Mouse (Mus musculus) liver, adult 2 months (tissue): ENCODE results near the gene Kcnh1. TPM values are rescaled to one million over a fixed set of nuclear protein-coding genes. Genes with fewer than 3 reads are reported as not detected.

Experiments
- DNase-seq: peaks from one replicate; pipeline ENCODE4 v3.0.0-alpha.2; 2011; ENCODE audit warnings: low read depth, low spot score; ENCODE audit errors: extremely low read depth
- H3K27ac ChIP-seq: fragments of 200-500 bp; replicated peaks from 2 replicates; pipeline ENCODE4 v1.5.1; 2012; ENCODE audit warnings: low read depth, mild to moderate bottlenecking, control low read depth, inconsistent platforms, low read length; ENCODE audit not compliant: insufficient read depth
- H3K27me3 ChIP-seq: fragments of 200-500 bp; 2 replicates; pipeline ENCODE4 v1.6.1; 2012; ENCODE audit warnings: mild to moderate bottlenecking, moderate library complexity, low read length, inconsistent platforms; ENCODE audit not compliant: control insufficient read depth, insufficient read depth
- H3K36me3 ChIP-seq: fragments of 200-500 bp; 2 replicates; pipeline ENCODE4 v1.6.1; 2012; ENCODE audit warnings: low read length, inconsistent platforms; ENCODE audit not compliant: control insufficient read depth, insufficient read depth
- H3K4me1 ChIP-seq: fragments of 200-500 bp; 2 replicates; pipeline ENCODE4 v1.6.1; 2011; ENCODE audit warnings: low read length; ENCODE audit not compliant: control insufficient read depth, insufficient read depth
- H3K4me3 ChIP-seq: fragments of 200-500 bp; 2 replicates; pipeline ENCODE4 v1.5.1; 2011; ENCODE audit warnings: low read depth, mild to moderate bottlenecking, control low read depth, low read length, moderate library complexity; ENCODE audit not compliant: insufficient read depth
- H3K79me2 ChIP-seq: fragments of 200-500 bp; 2 replicates; pipeline ENCODE4 v1.6.1; 2012; ENCODE audit warnings: inconsistent platforms, mild to moderate bottlenecking, low read length, moderate library complexity; ENCODE audit not compliant: control insufficient read depth, insufficient read depth
- H3K9ac ChIP-seq: fragments of 200-500 bp; 2 replicates; pipeline ENCODE4 v1.6.1; 2012; ENCODE audit warnings: low read depth, mild to moderate bottlenecking, control low read depth, inconsistent platforms, low read length
- CTCF ChIP-seq: fragments of 200-500 bp; IDR thresholded peaks from 2 replicates; pipeline ENCODE4 v1.5.1; 2011; ENCODE audit warnings: low read depth, low read length, control low read depth
- POLR2A ChIP-seq: fragments of 200-500 bp; IDR thresholded peaks from 2 replicates; pipeline ENCODE4 v1.6.1; 2011; ENCODE audit warnings: low read length, control low read depth; ENCODE audit not compliant: insufficient read depth; ENCODE audit errors: extremely low read depth
- WGBS: fragments of 180-500 bp; shearing (Covaris S2); methylation state at CpG from one replicate; pipeline ENCODE4 v1.1.7; 2018; 5-methylcytosine and 5-hydroxymethylcytosine counted together
- polyA plus RNA-seq: library from polyadenylated mRNA; depleted of rRNA; stranded (reverse); fragments of >200 nt; gene quantifications from 2 replicates; pipeline ENCODE4 v1.2.3, GENCODE M21; 2012
- total RNA-seq: library from RNA; depleted of rRNA; stranded (reverse); fragments of >200 nt; gene quantifications from 2 replicates; pipeline ENCODE4 v1.2.3, GENCODE M21; 2014

Gene Kcnh1
- total and polyA plus RNA-seq, 2 experiments: not detected

DNA sequence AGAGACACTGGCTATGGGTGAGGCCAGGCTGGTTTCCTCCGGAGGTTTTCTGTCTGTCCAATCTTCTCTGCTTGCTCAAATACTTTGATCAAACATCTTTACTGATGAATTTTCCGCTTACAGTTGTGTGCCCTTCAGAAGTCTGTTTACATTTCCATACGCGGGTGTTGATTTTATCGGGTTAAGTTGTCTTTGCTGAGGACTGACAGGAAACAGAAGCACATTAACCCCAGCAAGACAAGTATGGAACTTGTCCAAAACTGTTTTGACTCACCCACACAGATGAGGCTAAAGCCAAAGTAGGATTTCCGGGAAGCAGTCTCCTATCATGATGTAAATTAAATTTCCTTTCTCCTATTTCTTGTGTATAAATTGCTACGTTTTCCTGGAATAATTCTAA lies 286.1 kb downstream of the Kcnh1 start:
- Histone ChIP-seq H3K36me3 (no peaks in the 10 kb centered on the region), H3K9ac (no peak overlapping the region), H3K27ac (no peak overlapping the region), H3K79me2 (no peaks in the 10 kb centered on the region), H3K4me1 (no peaks in the 10 kb centered on the region), H3K4me3 (no peak overlapping the region), H3K27me3 (peaks cover 5% of the 10 kb centered on the region; the same call in 1 of the 2 replicates)
- 23% methylated on average over 7 of the region's 7 CpGs for WGBS
- no peak for TF ChIP-seq POLR2A
- no peak for TF ChIP-seq CTCF
- no peak for DNase-seq

DNA sequence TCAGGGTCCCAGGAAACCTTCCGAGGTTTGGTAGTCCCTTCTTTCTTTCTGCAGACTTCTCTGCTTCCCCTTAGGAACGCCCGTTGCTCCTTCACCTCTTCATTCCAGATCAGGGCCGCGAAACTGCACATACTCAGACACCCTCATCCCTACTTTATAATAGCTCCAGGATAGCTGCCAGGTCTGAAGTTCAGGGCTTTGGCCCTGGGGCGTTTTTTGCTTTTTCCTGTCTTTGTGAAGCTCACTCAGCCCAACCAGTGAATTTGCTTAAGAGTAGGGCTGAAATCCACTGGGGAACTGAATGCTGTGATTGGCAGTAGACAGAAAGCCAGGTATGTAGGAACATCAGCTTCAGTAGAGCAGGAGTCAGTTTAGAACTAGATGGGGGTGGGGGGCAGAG lies 287.0 kb downstream of the Kcnh1 start:
- H3K4me1 ChIP-seq: no peaks in the 10 kb centered on the region
- no peak for DNase-seq
- no peak overlapping the region for H3K9ac ChIP-seq
- no peaks in the 10 kb centered on the region for H3K36me3 ChIP-seq
- 71% methylated on average over 6 of the region's 6 CpGs for WGBS
- no peak for TF ChIP-seq POLR2A
- TF ChIP-seq CTCF: no peak
- peaks cover 5% of the 10 kb centered on the region; the same call in 1 of the 2 replicates for H3K27me3 ChIP-seq
- H3K27ac ChIP-seq: no peak overlapping the region
- no peaks in the 10 kb centered on the region for H3K79me2 ChIP-seq
- no peak overlapping the region for H3K4me3 ChIP-seq

DNA sequence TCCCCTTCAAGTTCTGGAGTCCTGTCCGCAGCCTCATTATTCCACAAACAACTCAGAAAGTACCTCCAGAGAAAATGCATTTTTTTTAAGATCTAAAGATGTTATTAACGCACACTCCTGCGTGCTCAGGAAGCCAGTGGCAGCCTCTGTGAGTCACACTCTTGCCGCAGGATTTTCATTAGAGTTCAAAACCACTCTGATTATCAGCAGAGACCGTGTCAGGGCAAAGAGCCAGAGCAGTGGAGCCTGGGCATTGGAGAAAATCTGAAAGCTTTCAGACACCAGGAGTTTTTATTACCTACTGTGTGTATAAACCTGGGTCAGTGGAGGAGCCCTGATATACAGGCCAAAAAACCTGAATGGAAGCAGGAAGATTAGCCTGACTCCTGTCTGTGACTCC lies 287.6 kb downstream of the Kcnh1 start:
- WGBS: 72% methylated on average over 5 of the region's 5 CpGs
- Histone ChIP-seq H3K27me3 (peaks cover 5% of the 10 kb centered on the region; the same call in 1 of the 2 replicates), H3K4me1 (no peaks in the 10 kb centered on the region)

DNA sequence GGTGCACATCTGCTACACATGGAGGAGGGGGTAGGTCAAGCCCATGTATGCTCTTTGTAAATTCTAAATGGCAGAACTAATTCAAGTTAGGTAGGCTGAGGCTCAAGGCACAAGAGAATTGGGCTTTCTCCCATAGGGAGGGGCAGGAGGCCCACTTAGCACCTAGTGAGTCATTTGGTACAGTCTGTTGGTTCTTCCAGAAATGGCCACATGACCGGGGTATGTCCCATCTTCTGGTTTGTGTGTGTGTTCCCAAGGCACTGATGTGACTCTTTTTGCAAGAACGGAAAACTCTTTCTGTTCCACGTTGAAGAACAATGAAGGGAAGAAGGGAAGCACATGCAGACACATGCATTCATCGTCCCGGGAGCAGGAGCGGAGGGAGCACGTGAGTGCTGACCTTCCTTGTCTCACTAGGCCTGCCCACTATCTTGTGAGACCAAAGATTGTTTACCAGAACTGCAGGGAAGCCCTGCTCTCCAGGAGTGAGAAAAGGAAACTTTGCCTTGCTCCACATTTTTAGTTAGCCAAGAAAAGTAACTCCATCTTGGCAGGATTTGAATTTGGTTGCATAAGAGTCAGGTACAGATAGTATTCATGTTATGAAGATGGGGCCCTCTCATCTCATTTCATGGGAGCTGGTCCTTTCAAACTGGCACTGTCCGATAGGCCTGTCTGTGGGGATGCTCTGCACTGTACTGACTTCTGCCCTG lies 289.7 kb downstream of the Kcnh1 start:
- Histone ChIP-seq H3K79me2 (no peaks in the 10 kb centered on the region), H3K27me3 (no peaks in the 10 kb centered on the region), H3K27ac (no peak overlapping the region), H3K4me3 (no peak overlapping the region), H3K36me3 (no peaks in the 10 kb centered on the region), H3K9ac (no peak overlapping the region), H3K4me1 (no peaks in the 10 kb centered on the region)
- 74% methylated on average over 8 of the region's 8 CpGs for WGBS
- TF ChIP-seq POLR2A (no peak), CTCF (no peak)
- DNase-seq: no peak

More for the DNA sequence above, 287.6 kb downstream of the Kcnh1 start:
- TF ChIP-seq CTCF (no peak), POLR2A (no peak)
- Histone ChIP-seq H3K9ac (no peak overlapping the region), H3K36me3 (no peaks in the 10 kb centered on the region), H3K27ac (no peak overlapping the region), H3K79me2 (no peaks in the 10 kb centered on the region), H3K4me3 (no peak overlapping the region)
- no peak for DNase-seq

DNA sequence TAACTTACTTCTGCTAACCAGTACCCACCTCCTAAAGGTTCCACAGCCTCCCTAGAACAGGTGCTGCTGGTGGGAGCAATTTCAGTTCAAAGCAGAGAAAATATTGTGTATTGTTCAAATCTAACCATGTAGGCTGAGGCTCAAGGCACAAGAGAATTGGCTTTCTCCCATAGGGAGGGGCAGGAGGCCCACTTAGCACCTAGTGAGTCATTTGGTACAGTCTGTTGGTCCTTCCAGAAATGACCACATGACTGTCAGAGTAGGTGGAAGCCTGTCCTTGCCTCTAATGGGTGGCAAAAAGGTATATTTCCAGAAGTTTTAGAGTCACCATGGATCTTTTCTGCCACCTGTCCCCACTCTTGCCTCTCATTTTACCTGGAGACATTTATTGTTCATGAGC lies 290.9 kb downstream of the Kcnh1 start:
- no peak for DNase-seq
- H3K4me3 ChIP-seq: no peak overlapping the region
- no peaks in the 10 kb centered on the region for H3K27me3 ChIP-seq
- no peak overlapping the region for H3K27ac ChIP-seq
- no peaks in the 10 kb centered on the region for H3K79me2 ChIP-seq
- no peak overlapping the region for H3K9ac ChIP-seq
- TF ChIP-seq CTCF (no peak), POLR2A (no peak)
- no peaks in the 10 kb centered on the region for H3K36me3 ChIP-seq
- H3K4me1 ChIP-seq: no peaks in the 10 kb centered on the region

DNA sequence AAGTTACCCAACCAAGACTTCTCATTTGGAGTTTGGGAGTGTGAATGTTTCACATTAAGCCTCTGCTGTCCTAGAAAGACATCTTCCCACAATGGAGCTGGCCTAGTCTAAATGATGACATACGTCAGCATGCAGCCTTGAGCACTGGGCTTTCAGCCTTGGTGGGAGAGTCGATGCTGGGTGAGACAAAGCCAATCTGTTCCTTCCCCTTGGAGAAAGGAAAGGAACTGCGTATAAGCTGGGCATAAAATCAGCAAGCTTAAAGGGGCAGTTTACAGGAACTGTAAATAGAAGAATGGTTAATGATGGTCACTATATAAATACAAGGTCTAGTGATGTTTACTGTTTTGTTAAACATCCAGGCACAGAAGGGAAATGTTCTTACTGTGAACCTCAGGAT lies 294.5 kb downstream of the Kcnh1 start:
- no peak for TF ChIP-seq CTCF
- TF ChIP-seq POLR2A: no peak
- Histone ChIP-seq H3K36me3 (no peaks in the 10 kb centered on the region), H3K79me2 (no peaks in the 10 kb centered on the region), H3K4me1 (no peaks in the 10 kb centered on the region), H3K27me3 (no peaks in the 10 kb centered on the region), H3K9ac (no peak overlapping the region), H3K4me3 (no peak overlapping the region), H3K27ac (no peak overlapping the region)
- WGBS: 72% methylated on average over 3 of the region's 3 CpGs
- DNase-seq: no peak
